Mouse (Mus musculus): ENCODE measurements at regions not wholly inside any gene's neighbourhood (a gene's known extent, or its start where the extent isn't known, plus 50 kb on each side); places are given as distances from the start of the nearest gene placed in this dataset.

DNA sequence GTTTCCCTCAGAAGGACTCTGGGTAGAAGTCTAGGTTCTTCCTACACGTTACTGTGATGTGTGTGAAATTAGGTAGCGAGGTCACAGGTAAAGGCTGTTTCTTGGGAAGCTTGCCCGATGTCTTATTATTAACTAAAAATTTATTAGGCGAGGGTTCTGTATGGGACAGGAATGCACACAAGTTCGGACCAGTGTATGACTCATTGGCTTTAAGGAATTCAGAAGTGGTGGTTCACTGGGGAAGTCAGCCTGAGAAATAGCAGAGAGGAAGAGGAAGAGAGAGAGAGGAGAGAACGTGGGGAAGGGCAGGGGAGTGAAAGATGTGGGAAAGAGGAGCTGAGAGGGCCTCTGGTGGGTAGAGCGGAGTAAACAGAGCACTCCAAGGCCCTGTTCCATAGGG lies 70.8 kb upstream of the Slc38a2 start:
- H3K4me1 ChIP-seq = peaks cover 16% of the 10 kb centered on the region; the same call in 1 of the 2 replicates
- ATAC-seq (ENCODE audit: insufficient number of reproducible peaks, insufficient read depth, low FRiP score, low TSS enrichment, low read depth) = no peak
- H3K4me2 ChIP-seq = no peak overlapping the region
- H3K9me3 ChIP-seq = no peaks in the 10 kb centered on the region
- H3K4me3 ChIP-seq = no peak overlapping the region
- 81% methylated on average over 7 of the region's 7 CpGs for WGBS
- no peaks in the 10 kb centered on the region for H3K27me3 ChIP-seq
- H3K36me3 ChIP-seq = no peaks in the 10 kb centered on the region
- H3K27ac ChIP-seq = no peak overlapping the region
- H3K9ac ChIP-seq = no peak overlapping the region

DNA sequence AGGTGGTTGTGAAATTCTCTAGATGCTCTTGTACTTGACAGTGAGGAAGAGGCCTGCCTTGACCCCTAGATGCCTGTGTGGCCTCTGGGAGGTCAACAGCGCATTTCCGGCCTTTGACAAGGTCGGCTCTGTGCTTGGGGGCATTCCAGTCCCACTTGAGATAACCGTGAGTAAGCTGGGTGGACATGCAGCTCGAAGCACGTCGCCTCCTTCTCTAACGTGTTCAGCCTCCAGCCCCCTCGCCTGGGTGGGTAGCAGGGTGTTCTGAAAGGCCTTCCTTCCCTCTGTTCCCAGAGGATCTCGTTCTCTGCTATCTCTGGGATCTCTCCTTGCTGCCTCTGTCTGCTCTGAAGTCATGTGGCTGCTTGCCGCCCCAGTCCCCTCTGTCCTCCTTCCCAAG lies 70.2 kb upstream of the Slc38a2 start:
- Histone ChIP-seq H3K4me1 (peaks cover 16% of the 10 kb centered on the region; the same call in 1 of the 2 replicates), H3K36me3 (no peaks in the 10 kb centered on the region), H3K9ac (no peak overlapping the region), H3K27ac (no peak overlapping the region), H3K27me3 (no peaks in the 10 kb centered on the region), H3K4me3 (no peak overlapping the region), H3K9me3 (no peaks in the 10 kb centered on the region), H3K4me2 (no peak overlapping the region)
- no peak for ATAC-seq (ENCODE audit: insufficient number of reproducible peaks, insufficient read depth, low FRiP score, low TSS enrichment, low read depth)
- 60% methylated on average over 11 of the region's 11 CpGs for WGBS

DNA sequence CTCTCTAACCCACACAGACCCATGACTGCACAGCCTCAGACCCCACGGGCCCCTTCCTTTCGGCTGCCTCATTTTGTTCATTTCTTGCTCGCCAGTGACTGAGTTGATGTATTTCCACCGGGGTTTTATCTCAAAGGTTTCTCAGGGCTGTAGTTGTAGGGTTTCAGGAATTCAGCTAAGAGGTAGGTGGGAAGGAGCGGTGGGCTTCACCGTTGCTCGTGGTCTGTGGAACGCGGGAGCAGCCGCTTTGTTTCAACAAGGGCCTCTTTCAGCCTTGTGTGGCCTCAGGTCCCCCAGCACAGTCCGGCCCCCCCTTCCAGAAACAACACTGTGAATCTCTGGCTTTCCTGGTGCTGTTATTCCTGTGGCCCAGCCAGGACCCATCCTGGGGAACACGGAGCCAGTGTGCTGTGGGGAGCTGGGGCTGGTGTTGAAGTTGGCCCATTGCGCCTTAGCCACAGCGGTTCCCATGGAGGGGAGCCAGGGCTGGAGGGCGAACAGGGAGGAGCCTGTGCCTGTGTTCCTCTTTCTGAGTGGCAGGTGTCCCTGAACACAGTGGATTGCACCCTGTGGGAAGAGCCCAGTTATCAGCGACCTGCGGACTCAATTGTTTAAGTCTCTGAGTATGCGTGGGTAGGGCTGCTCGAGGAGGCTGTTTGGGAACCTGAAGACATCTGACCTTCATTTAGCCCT lies 68.9 kb upstream of the Slc38a2 start:
- Histone ChIP-seq H3K27ac (peak overlapping the region; percentile 57; the same call in 1 of the 2 replicates), H3K27me3 (no peaks in the 10 kb centered on the region), H3K9ac (no peak overlapping the region), H3K4me1 (peaks cover 16% of the 10 kb centered on the region; the same call in 1 of the 2 replicates), H3K4me2 (no peak overlapping the region), H3K4me3 (no peak overlapping the region), H3K36me3 (no peaks in the 10 kb centered on the region), H3K9me3 (no peaks in the 10 kb centered on the region)
- peak; percentile 43; the same call in 1 of the 2 replicates for ATAC-seq (ENCODE audit: insufficient number of reproducible peaks, insufficient read depth, low FRiP score, low TSS enrichment, low read depth)
- 72% methylated on average over 19 of the region's 19 CpGs for WGBS

DNA sequence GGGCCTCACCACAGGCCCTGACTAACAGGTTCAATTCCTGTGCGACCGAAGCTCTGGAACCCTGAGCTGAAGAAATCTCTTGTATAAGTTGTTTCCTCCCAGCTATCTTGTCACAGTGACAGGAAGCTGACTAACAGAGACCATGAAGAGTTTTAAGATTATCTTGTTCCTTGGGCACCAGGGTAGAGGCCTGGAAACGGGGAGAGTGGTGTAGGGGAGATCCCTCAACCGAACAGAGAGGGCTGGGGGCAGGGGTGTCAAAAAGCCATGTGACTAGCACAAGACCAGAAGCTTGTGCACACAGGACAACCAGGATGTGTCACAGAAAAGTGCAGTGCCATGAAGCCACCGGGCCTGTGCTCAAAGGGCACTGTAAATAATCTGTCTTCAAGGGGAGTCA lies 67.7 kb upstream of the Slc38a2 start:
- no peak overlapping the region for H3K9ac ChIP-seq
- no peaks in the 10 kb centered on the region for H3K36me3 ChIP-seq
- peaks cover 16% of the 10 kb centered on the region; the same call in 1 of the 2 replicates for H3K4me1 ChIP-seq
- H3K27me3 ChIP-seq = no peaks in the 10 kb centered on the region
- 90% methylated on average over 5 of the region's 5 CpGs for WGBS
- no peak overlapping the region for H3K4me2 ChIP-seq
- H3K9me3 ChIP-seq = no peaks in the 10 kb centered on the region
- no peak overlapping the region for H3K27ac ChIP-seq
- H3K4me3 ChIP-seq = no peak overlapping the region
- ATAC-seq (ENCODE audit: insufficient number of reproducible peaks, insufficient read depth, low FRiP score, low TSS enrichment, low read depth) = no peak

DNA sequence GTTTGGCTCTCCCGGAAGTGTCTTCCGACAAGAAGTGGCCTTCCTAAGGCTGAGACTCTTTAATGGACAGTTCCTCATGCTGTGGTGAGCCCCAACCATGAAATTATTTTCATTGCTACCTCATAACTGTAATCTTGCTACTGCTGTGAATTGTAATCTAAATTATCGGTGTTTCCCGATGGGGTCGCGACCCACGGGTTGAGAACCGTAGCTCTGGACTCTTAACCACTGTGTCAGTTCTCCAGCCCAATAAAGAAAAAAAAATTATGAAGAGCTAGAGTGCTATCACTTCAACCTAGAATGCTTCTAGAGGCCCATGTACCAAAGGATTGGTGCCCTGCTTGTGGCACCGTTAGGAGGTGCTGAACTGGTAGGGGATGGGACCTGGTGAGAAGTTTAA lies 66.7 kb upstream of the Slc38a2 start:
- Histone ChIP-seq H3K4me2 (no peak overlapping the region), H3K9me3 (no peaks in the 10 kb centered on the region), H3K9ac (no peak overlapping the region), H3K27me3 (no peaks in the 10 kb centered on the region), H3K4me1 (peaks cover 16% of the 10 kb centered on the region; the same call in 1 of the 2 replicates), H3K27ac (no peak overlapping the region), H3K4me3 (no peak overlapping the region), H3K36me3 (no peaks in the 10 kb centered on the region)
- 94% methylated on average over 9 of the region's 9 CpGs for WGBS
- ATAC-seq (ENCODE audit: insufficient number of reproducible peaks, insufficient read depth, low FRiP score, low TSS enrichment, low read depth) = no peak

DNA sequence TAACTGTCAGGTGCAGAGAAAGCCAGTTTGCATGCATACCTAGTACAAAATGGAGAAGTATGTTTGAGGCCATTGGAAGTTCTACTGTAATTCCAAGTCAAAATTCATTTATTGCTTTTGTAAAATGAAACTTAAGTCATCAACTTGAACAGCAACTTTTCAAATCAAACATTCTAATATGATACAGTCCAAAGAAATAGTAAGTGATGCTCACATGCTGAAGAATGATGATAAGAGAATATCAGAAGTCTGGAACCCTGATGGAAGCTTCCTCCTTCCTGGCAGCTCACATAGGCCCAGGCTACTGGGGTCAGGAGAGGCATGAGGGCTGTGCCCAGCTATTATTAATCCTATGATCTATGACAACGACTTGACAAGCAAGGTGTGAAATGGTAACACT lies 64.1 kb upstream of the Slc38a2 start:
- Histone ChIP-seq H3K4me3 (no peak overlapping the region), H3K4me1 (0 out of 2 replicates have a peak, but pooled peaks cover 5% of the 10 kb centered on the region), H3K4me2 (no peak overlapping the region), H3K9me3 (no peaks in the 10 kb centered on the region), H3K27me3 (no peaks in the 10 kb centered on the region), H3K27ac (no peak overlapping the region), H3K36me3 (no peaks in the 10 kb centered on the region), H3K9ac (no peak overlapping the region)
- no peak for ATAC-seq (ENCODE audit: insufficient number of reproducible peaks, insufficient read depth, low FRiP score, low TSS enrichment, low read depth)
- WGBS = 71% methylated on average over 1 of the region's 1 CpGs

DNA sequence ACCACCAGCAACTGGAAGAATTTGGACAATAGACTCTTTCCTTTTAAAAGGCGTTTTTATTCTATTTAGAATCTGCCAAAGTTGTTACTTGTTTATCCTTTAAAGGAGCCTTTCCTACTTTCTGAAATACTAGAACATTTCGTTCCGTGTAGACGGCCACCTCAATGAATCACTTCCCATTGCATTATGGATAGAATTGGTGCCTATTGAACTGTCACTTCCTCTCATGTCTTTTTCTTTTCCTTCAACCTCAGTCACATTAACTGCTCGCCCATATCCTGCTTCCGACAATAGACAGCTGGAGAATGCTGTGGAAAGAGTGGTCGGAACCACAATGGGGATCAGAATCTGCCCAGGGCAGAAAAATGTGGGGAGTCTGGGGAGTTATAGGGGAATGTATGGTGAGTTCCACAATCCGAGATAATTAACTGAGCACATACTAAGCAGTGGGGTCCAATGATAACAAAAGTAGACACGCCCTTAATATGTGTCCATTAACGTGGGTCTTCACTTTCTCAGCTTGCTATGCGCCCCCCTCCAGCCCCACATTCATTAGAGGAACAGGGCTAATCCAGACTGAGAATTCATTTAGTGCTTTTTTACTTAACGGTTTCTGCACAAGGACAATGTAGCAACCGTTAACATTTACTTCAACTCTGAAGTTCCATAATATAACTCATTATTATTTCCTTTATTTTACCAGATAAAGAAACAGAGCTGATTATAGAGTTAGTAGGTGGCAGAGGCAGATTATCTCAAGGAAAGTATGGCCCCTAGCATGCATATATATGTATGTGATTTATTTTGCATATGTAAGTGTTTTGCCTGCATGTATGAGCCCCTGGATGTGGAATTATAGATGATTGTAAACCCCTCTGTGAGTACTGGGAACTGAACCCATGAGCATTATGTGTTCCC lies 59.8 kb upstream of the Slc38a2 start:
- no peaks in the 10 kb centered on the region for H3K36me3 ChIP-seq
- no peak overlapping the region for H3K27ac ChIP-seq
- peaks cover 5% of the 10 kb centered on the region for H3K4me1 ChIP-seq
- 76% methylated on average over 13 of the region's 13 CpGs for WGBS
- no peak overlapping the region for H3K4me3 ChIP-seq
- no peaks in the 10 kb centered on the region for H3K27me3 ChIP-seq
- no peak for ATAC-seq (ENCODE audit: insufficient number of reproducible peaks, insufficient read depth, low FRiP score, low TSS enrichment, low read depth)
- H3K9ac ChIP-seq = no peak overlapping the region
- H3K4me2 ChIP-seq = no peak overlapping the region
- no peaks in the 10 kb centered on the region for H3K9me3 ChIP-seq

DNA sequence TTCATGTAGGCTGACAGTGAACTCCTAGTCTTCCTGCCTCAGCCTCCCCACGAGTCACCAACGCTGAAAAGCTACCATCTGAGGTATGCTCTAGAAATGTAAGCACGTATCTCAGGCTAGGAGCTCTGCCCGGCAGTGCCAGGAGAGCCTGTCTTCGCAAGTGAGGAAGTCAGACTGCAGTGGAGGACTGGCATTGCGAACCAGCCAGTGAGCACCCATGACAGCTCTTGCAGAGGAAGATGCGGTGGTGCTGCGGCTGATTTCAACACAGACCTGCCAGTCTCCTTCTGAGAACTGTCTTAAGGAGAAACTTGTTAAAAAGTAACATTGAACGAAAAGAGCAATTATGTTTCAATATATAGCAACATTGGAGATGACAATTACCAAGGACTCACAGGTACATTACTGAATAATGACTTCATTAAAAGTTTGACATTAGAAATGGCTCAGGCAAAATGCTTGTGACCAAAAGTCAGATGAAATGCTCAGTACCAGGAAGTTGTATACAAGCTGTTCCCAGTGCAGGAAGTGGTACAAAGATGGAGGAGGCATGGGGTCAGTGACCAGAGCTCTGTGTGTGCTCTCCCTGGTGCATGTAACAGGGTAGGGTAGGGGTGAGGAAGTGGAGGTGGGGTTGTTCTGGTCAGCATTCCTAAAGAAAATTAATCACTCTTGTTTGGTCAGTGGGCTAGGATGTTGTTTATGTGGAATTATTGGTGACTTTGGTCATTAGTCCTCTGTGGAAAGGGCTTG lies 58.1 kb upstream of the Slc38a2 start:
- Histone ChIP-seq H3K4me2 (no peak overlapping the region), H3K36me3 (no peaks in the 10 kb centered on the region), H3K9me3 (no peaks in the 10 kb centered on the region), H3K27me3 (no peaks in the 10 kb centered on the region), H3K4me1 (peaks cover 5% of the 10 kb centered on the region), H3K27ac (no peak overlapping the region), H3K4me3 (no peak overlapping the region), H3K9ac (no peak overlapping the region)
- WGBS = 82% methylated on average over 9 of the region's 9 CpGs
- ATAC-seq (ENCODE audit: insufficient number of reproducible peaks, insufficient read depth, low FRiP score, low TSS enrichment, low read depth) = no peak

DNA sequence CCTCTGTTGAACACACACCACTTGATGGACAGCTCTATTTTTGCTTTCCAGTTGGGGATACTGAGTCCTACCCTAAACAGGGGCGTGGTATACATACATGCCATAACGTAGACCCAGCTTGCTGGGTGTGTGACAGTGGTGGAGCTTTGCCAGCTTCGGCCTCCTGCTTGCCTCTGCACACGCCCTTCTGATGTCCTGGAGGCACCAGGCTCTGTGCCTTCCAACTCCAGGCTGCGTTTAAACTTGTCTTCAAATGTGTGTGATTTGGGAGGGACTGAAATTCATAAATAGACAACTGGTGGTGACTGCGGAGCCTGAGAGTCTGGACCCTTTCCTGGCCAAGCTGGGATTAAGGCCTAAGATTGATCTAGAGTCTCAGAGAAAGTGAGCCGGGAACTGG lies 56.9 kb upstream of the Slc38a2 start:
- no peak overlapping the region for H3K4me2 ChIP-seq
- H3K27me3 ChIP-seq = no peaks in the 10 kb centered on the region
- H3K27ac ChIP-seq = peak overlapping the region; percentile 39; the same call in 1 of the 2 replicates
- H3K9me3 ChIP-seq = no peaks in the 10 kb centered on the region
- no peak for ATAC-seq (ENCODE audit: insufficient number of reproducible peaks, insufficient read depth, low FRiP score, low TSS enrichment, low read depth)
- H3K4me1 ChIP-seq = peaks cover 5% of the 10 kb centered on the region
- H3K4me3 ChIP-seq = no peak overlapping the region
- H3K9ac ChIP-seq = no peak overlapping the region
- 53% methylated on average over 7 of the region's 7 CpGs for WGBS
- H3K36me3 ChIP-seq = no peaks in the 10 kb centered on the region

DNA sequence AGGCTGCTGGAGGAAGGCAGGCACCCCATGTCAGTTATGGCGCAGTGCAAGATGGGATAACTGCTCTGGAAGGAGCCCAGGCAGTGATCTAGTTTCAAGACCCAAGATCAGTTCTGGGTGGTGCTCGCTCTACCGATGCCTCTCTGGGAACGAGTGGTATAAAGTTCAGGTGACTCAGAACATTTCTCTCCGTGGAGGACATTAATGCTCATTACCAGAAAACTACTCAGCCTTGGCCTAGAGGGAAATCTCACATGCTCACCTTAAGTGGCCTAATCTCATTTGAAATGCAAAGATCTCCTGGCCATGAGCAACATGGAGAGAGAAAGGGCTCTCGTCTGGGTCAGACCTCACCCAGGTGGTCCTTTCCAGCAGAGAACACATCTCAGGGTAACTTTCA lies 56.4 kb upstream of the Slc38a2 start:
- 79% methylated on average over 6 of the region's 6 CpGs for WGBS

DNA sequence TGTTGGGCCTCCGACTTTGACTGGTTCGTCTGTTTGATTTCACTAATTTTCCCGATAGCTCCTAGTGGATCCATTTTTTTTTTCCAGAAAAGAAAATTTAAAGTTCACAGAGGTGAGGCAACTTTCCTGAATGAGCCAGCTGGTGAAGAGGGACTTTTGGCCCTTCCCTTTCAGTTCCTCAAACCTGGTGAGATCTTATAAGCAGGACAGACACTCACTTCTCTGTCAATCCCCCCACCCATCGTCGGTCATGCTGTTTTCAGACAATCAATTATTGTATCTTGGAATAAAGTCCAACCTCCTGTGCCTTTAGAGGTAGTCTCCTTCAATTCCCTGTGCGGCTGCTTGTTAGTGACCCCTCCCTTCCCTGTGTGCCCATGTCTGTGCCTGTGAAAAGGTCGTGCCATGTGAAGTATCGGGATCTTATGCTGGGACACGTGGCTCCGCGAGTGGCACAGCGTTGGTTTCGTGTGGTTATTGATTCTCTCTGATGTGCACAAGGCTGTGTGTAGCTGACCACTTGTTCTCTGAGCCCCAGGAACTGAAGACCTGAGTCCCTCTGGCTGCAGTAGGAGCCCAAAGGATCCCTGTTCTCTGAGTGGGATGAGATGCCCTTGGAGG lies 55.9 kb upstream of the Slc38a2 start:
- no peaks in the 10 kb centered on the region for H3K9me3 ChIP-seq
- no peak for ATAC-seq (ENCODE audit: insufficient number of reproducible peaks, insufficient read depth, low FRiP score, low TSS enrichment, low read depth)
- no peak overlapping the region for H3K27ac ChIP-seq
- no peak overlapping the region for H3K4me2 ChIP-seq
- WGBS = 89% methylated on average over 13 of the region's 13 CpGs
- H3K4me1 ChIP-seq = peaks cover 5% of the 10 kb centered on the region
- no peaks in the 10 kb centered on the region for H3K27me3 ChIP-seq
- no peaks in the 10 kb centered on the region for H3K36me3 ChIP-seq
- H3K4me3 ChIP-seq = no peak overlapping the region
- no peak overlapping the region for H3K9ac ChIP-seq

More for the DNA sequence above, 56.4 kb upstream of the Slc38a2 start:
- Histone ChIP-seq H3K9ac (no peak overlapping the region), H3K27me3 (no peaks in the 10 kb centered on the region), H3K27ac (no peak overlapping the region), H3K4me2 (no peak overlapping the region), H3K36me3 (no peaks in the 10 kb centered on the region), H3K4me3 (no peak overlapping the region), H3K4me1 (peaks cover 5% of the 10 kb centered on the region), H3K9me3 (no peaks in the 10 kb centered on the region)
- ATAC-seq (ENCODE audit: insufficient number of reproducible peaks, insufficient read depth, low FRiP score, low TSS enrichment, low read depth) = no peak

Measured in embryonic facial prominence, embryonic 13.5 days (tissue).